Mouse (Mus musculus) large intestine, adult 2 months (tissue): ENCODE results near the gene Tfap4. TPM values are rescaled to one million over a fixed set of nuclear protein-coding genes. Genes with fewer than 3 reads are reported as not detected.

Experiments used
- polyA plus RNA-seq: library from polyadenylated mRNA; depleted of rRNA; stranded (reverse); fragments of >200 nt; gene quantifications from 2 replicates; pipeline ENCODE4 v1.2.3, GENCODE M21; 2012; rRNA removed

The Tfap4 gene
- polyA plus RNA-seq, 1 experiment: 13.2 TPM

Other genes starting within 250 kb of the Tfap4 start
- 5.5 and 12.5 TPM in 2 replicates for gene Adcy9, start 139.4 kb downstream of the Tfap4 start, polyA plus RNA-seq
- 2.9 and 3.3 TPM in 2 replicates for gene Srl, start 18.0 kb downstream of the Tfap4 start, polyA plus RNA-seq
- 8.1 TPM in 2 replicates for gene Glis2, start 34.9 kb upstream of the Tfap4 start, polyA plus RNA-seq
- 12.2 and 16.5 TPM in 2 replicates for gene Pam16, start 65.1 kb upstream of the Tfap4 start, polyA plus RNA-seq
- gene Vasn, start 80.1 kb upstream of the Tfap4 start, polyA plus RNA-seq: 5.3 and 5.5 TPM in 2 replicates
- gene Dnaja3, start 80.1 kb upstream of the Tfap4 start, polyA plus RNA-seq: 31.3 and 35.5 TPM in 2 replicates
- gene Coro7, start 119.9 kb upstream of the Tfap4 start, polyA plus RNA-seq: 42.9 and 73.6 TPM in 2 replicates
- 8.0 and 12.7 TPM in 2 replicates for gene Nmral1, start 159.5 kb upstream of the Tfap4 start, polyA plus RNA-seq
- 27.8 and 34.5 TPM in 2 replicates for gene Hmox2, start 166.5 kb upstream of the Tfap4 start, polyA plus RNA-seq
- gene Cdip1, start 230.4 kb upstream of the Tfap4 start, polyA plus RNA-seq: 29.6 and 56.2 TPM in 2 replicates